Mouse (Mus musculus) lung, adult 18-20 months (tissue): ENCODE results near the gene Gata2.
"Not testable (repeated sequence)": the region's sequence is repeated elsewhere in the genome, so short reads cannot be mapped to it uniquely, and the experiment has no call there.

Experiments
- DNase-seq, 2 experiments: peaks; one replicate each; pipeline ENCODE4 v3.0.0; 2022; ENCODE audit warnings: mixed read lengths in 2 of 2

The Gata2 gene

GRCm38 (mm10) chr6:88193433-88194052 lies at the start of gene Gata2:
TSS of gene Gata2 (plus strand) at chr6:88193891.
- peak; percentile 50 to 60 for DNase-seq

- DNase-seq = no peak
Measured at GRCm38 (mm10) chr6:88145793-88146192, 47.9 kb upstream of the Gata2 start.

- DNase-seq = peak in 1 of 2 experiments; percentile 61
Measured at GRCm38 (mm10) chr6:88146576-88146975, 47.1 kb upstream of the Gata2 start.

GRCm38 (mm10) chr6:88147411-88148003 lies 46.2 kb upstream of the Gata2 start:
- DNase-seq = peak; percentile 85 to 90

GRCm38 (mm10) chr6:88151335-88151734 lies 42.4 kb upstream of the Gata2 start:
- DNase-seq = no peak

- DNase-seq = peak; percentile 77 to 85
Measured at GRCm38 (mm10) chr6:88152127-88152705, 41.5 kb upstream of the Gata2 start.

GRCm38 (mm10) chr6:88152979-88153378 lies 40.7 kb upstream of the Gata2 start:
- DNase-seq = no peak

- DNase-seq = not testable (repeated sequence)
Measured at GRCm38 (mm10) chr6:88155614-88156013, 38.1 kb upstream of the Gata2 start.

GRCm38 (mm10) chr6:88158790-88159189 lies 34.9 kb upstream of the Gata2 start:
- no peak for DNase-seq

- DNase-seq = peak; percentile 24 to 47
Measured at GRCm38 (mm10) chr6:88166054-88166453, 27.6 kb upstream of the Gata2 start.

- no peak for DNase-seq
Measured at GRCm38 (mm10) chr6:88174191-88174590, 19.5 kb upstream of the Gata2 start.

- no peak for DNase-seq
Measured at GRCm38 (mm10) chr6:88174676-88175075, 19.0 kb upstream of the Gata2 start.

GRCm38 (mm10) chr6:88184671-88185070 lies 9.0 kb upstream of the Gata2 start:
- DNase-seq = no peak

- DNase-seq = no peak
Measured at GRCm38 (mm10) chr6:88188148-88188547, 5.5 kb upstream of the Gata2 start.

- peak; percentile 77 to 84 for DNase-seq
Measured at GRCm38 (mm10) chr6:88189312-88190042, 4.2 kb upstream of the Gata2 start.

GRCm38 (mm10) chr6:88190043-88190309 lies 3.7 kb upstream of the Gata2 start:
- DNase-seq = no peak

GRCm38 (mm10) chr6:88190310-88191023 lies 3.2 kb upstream of the Gata2 start:
- DNase-seq = peak; percentile 53 to 63

GRCm38 (mm10) chr6:88191024-88191365 lies 2.7 kb upstream of the Gata2 start:
- no peak for DNase-seq

- DNase-seq = no peak
Measured at GRCm38 (mm10) chr6:88191411-88192070, 2.1 kb upstream of the Gata2 start.

- DNase-seq = no peak
Measured at GRCm38 (mm10) chr6:88192756-88193155, 935 bp upstream of the Gata2 start.

GRCm38 (mm10) chr6:88194053-88194977 lies 624 bp downstream of the Gata2 start:
- no peak for DNase-seq

- no peak for DNase-seq
Measured at GRCm38 (mm10) chr6:88194978-88195325, 1.3 kb downstream of the Gata2 start.
